Mouse (Mus musculus): ENCODE measurements around the gene Setd1b. TPM values are rescaled to one million over a fixed set of nuclear protein-coding genes. Genes with fewer than 3 reads are reported as not detected.

Setd1b gene
- total and polyA plus RNA-seq, 3 experiments: 3.0 to 23.5 TPM; not detected in 1

GRCm38 (mm10) chr5:123159866-123160265 lies 17.9 kb downstream of the Setd1b start:
- DNase-seq (ENCODE audit: low read depth, low spot score): no peak
- Histone ChIP-seq H3K4me1 (ENCODE audit: control insufficient read depth in 1 of 2, insufficient read depth in 2 of 2, low read length in 2 of 2) (no peaks in the 10 kb centered on the region), H3K27ac (ENCODE audit: control insufficient read depth, low read depth, low read length) (no peak overlapping the region), H3K36me3 (ENCODE audit: control insufficient read depth in 1 of 2, insufficient read depth in 2 of 2, low read length in 2 of 2) (peaks cover 0 to 9% of the 10 kb centered on the region in 2 experiments; a peak in 2 of 4 replicates), H3K4me3 (ENCODE audit: control insufficient read depth in 1 of 2, insufficient read depth in 1 of 2, low read depth in 2 of 2, low read length in 2 of 2) (no peak overlapping the region), H3K27me3 (ENCODE audit: control insufficient read depth in 1 of 2, insufficient read depth in 2 of 2, low read length in 2 of 2) (no peaks in the 10 kb centered on the region), H3K9ac (ENCODE audit: control insufficient read depth, low read depth, low read length, poor library complexity, severe bottlenecking) (no peak overlapping the region), H3K79me2 (ENCODE audit: control insufficient read depth, insufficient read depth, low read length, poor library complexity) (no peaks in the 10 kb centered on the region), H3K9me3 (replicated peaks; ENCODE audit: insufficient read depth, low read length) (no peaks in the 10 kb centered on the region)
- TF ChIP-seq USF2 (IDR thresholded peaks at IDR 0.05; ENCODE audit: borderline replicate concordance in 1 of 2, insufficient read depth in 1 of 2, low read depth in 1 of 2, low read length in 2 of 2) (no peak), ZMIZ1 (IDR thresholded peaks at IDR 0.05; ENCODE audit: low read depth, low read length) (no peak), GABPA (IDR thresholded peaks at IDR 0.05; ENCODE audit: low read depth, low read length) (no peak), CTCF (IDR thresholded peaks at IDR 0.05 in 2 of 3, conservative IDR thresholded peaks at IDR 0.05 in 1 of 3; ENCODE audit: control insufficient read depth in 1 of 3, insufficient read depth in 1 of 3, low read depth in 2 of 3, low read length in 3 of 3, poor library complexity in 1 of 3, severe bottlenecking in 1 of 3) (no peak), GATA1 (IDR thresholded peaks at IDR 0.05; ENCODE audit: low read depth, low read length) (no peak), SMC3 (IDR thresholded peaks at IDR 0.05; ENCODE audit: low read depth, low read length) (no peak), CHD1 (IDR thresholded peaks at IDR 0.05; ENCODE audit: low read depth, low read length) (no peak), NRF1 (IDR thresholded peaks at IDR 0.05; ENCODE audit: insufficient read depth, low read depth, low read length, poor library complexity, severe bottlenecking) (no peak), BHLHE40 (IDR thresholded peaks at IDR 0.05; ENCODE audit: borderline replicate concordance, low read depth, low read length) (no peak), ZC3H11A (IDR thresholded peaks at IDR 0.05; ENCODE audit: low read depth, low read length) (no peak), MAFK (IDR thresholded peaks at IDR 0.05; ENCODE audit: borderline replicate concordance, low read depth, low read length) (no peak), UBTF (IDR thresholded peaks at IDR 0.05; ENCODE audit: borderline replicate concordance, insufficient read depth, low read depth, low read length) (no peak), POLR2AphosphoS5 (IDR thresholded peaks at IDR 0.05; ENCODE audit: borderline replicate concordance, low read depth, low read length) (no peak)

DNA sequence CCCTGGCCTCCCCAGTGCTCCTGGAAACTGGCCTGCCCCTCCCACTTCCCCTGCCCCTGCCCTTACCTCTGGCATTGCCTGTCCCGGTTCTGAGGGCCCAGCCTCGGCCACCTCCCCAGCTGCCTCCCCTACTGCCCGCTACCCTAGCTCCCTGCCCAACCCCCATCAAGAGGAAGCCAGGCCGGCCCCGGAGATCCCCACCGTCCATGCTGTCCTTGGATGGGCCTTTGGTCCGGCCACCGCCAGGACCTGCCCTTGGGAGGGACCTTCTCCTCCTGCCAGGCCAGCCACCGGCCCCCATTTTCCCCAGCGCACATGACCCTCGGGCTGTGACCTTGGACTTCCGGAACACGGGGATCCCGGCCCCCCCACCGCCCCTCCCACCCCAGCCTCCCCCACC lies 18.3 kb downstream of the Setd1b start:
- Histone ChIP-seq H3K4me1 (ENCODE audit: control insufficient read depth in 1 of 2, insufficient read depth in 2 of 2, low read length in 2 of 2) (no peaks in the 10 kb centered on the region), H3K79me2 (ENCODE audit: control insufficient read depth, insufficient read depth, low read length, poor library complexity) (no peaks in the 10 kb centered on the region), H3K4me3 (ENCODE audit: control insufficient read depth in 1 of 2, insufficient read depth in 1 of 2, low read depth in 2 of 2, low read length in 2 of 2) (no peak overlapping the region), H3K27ac (ENCODE audit: control insufficient read depth, low read depth, low read length) (no peak overlapping the region), H3K9ac (ENCODE audit: control insufficient read depth, low read depth, low read length, poor library complexity, severe bottlenecking) (no peak overlapping the region), H3K27me3 (ENCODE audit: control insufficient read depth in 1 of 2, insufficient read depth in 2 of 2, low read length in 2 of 2) (no peaks in the 10 kb centered on the region), H3K36me3 (ENCODE audit: control insufficient read depth in 1 of 2, insufficient read depth in 2 of 2, low read length in 2 of 2) (peaks cover 0 to 9% of the 10 kb centered on the region in 2 experiments; a peak in 2 of 4 replicates), H3K9me3 (replicated peaks; ENCODE audit: insufficient read depth, low read length) (no peaks in the 10 kb centered on the region)
- no peak for DNase-seq (ENCODE audit: low read depth, low spot score)
- no peak for TF ChIP-seq CTCF (IDR thresholded peaks at IDR 0.05 in 2 of 3, conservative IDR thresholded peaks at IDR 0.05 in 1 of 3; ENCODE audit: control insufficient read depth in 1 of 3, insufficient read depth in 1 of 3, low read depth in 2 of 3, low read length in 3 of 3, poor library complexity in 1 of 3, severe bottlenecking in 1 of 3)
- TF ChIP-seq RCOR1 (IDR thresholded peaks at IDR 0.05; ENCODE audit: low read depth, low read length): no peak
- no peak for TF ChIP-seq ETS1 (IDR thresholded peaks at IDR 0.05; ENCODE audit: low read depth, low read length)
- no peak for TF ChIP-seq RAD21 (IDR thresholded peaks at IDR 0.05; ENCODE audit: low read depth, low read length)
- no peak for TF ChIP-seq TCF12 (IDR thresholded peaks at IDR 0.05; ENCODE audit: low read depth, low read length)

Measured in MEL (cell line).